In genomic region chr8:119673976-119674555, GRCm38 (mm10) we compare ENCODE assay signal across 19 mouse cellular contexts. TPM values are rescaled to one million over a fixed set of nuclear protein-coding genes. Genes with fewer than 3 reads are reported as not detected.
DNase-seq lines count a peak whose midpoint lies in the region; ATAC-seq and TF ChIP-seq lines count a peak whose summit lies in the region.
"Had no signal": no experiment of that assay in that cellular context is flagged by ENCODE, and none has a peak within 500 bp of the region (broad histone marks: within the 10 kb centered on the region; RNA-seq: fewer than 3 reads in every experiment).

No protein-coding gene starts in this region.

- H3K27ac ChIP-seq in layer of hippocampus, adult 2 months, result no peak overlapping the region
- H3K27ac ChIP-seq in midbrain, postnatal 0 days (ENCODE audit: low read depth, low read length), result no peak overlapping the region
- no peak overlapping the region for H3K27ac ChIP-seq in midbrain, embryonic 16.5 days (ENCODE audit: low read length)
- H3K27ac ChIP-seq in MEL (ENCODE audit: control insufficient read depth, low read depth, low read length), result no peak overlapping the region
- H3K27ac ChIP-seq: kidney, embryonic 15.5 days; limb, embryonic 12.5 days had no signal

- no peak for TF ChIP-seq EP300 in MEL (IDR thresholded peaks at IDR 0.05; ENCODE audit: low read depth in 1 of 2, low read length in 2 of 2)

- H3K4me1 ChIP-seq in midbrain, postnatal 0 days (ENCODE audit: insufficient read depth, low read length), result no peaks in the 10 kb centered on the region
- no peaks in the 10 kb centered on the region; the same call in 1 of the 2 replicates for H3K4me1 ChIP-seq in midbrain, embryonic 16.5 days (ENCODE audit: control insufficient read depth, insufficient read depth, low read length)
- peaks cover 0 to 4% of the 10 kb centered on the region in 2 experiments; a peak in 1 of 4 replicates for H3K4me1 ChIP-seq in MEL (ENCODE audit: control insufficient read depth in 1 of 2, insufficient read depth in 2 of 2, low read length in 2 of 2)
- H3K4me1 ChIP-seq: limb, embryonic 12.5 days had no signal

- no peaks in the 10 kb centered on the region for H3K27me3 ChIP-seq in midbrain, postnatal 0 days (ENCODE audit: insufficient read depth, low read length)
- H3K27me3 ChIP-seq in midbrain, embryonic 16.5 days (ENCODE audit: control insufficient read depth, insufficient read depth, low read depth, low read length), result no peaks in the 10 kb centered on the region; the same call in 1 of the 2 replicates
- H3K27me3 ChIP-seq in MEL (ENCODE audit: control insufficient read depth in 1 of 2, insufficient read depth in 2 of 2, low read length in 2 of 2), result no peaks in the 10 kb centered on the region
- H3K27me3 ChIP-seq: kidney, embryonic 15.5 days; limb, embryonic 12.5 days had no signal

- H3K4me3 ChIP-seq in layer of hippocampus, adult 2 months, result no peak overlapping the region
- no peak overlapping the region for H3K4me3 ChIP-seq in midbrain, postnatal 0 days (ENCODE audit: low read depth, low read length)
- no peak overlapping the region for H3K4me3 ChIP-seq in midbrain, embryonic 16.5 days (ENCODE audit: low read depth, low read length)
- no peak overlapping the region for H3K4me3 ChIP-seq in MEL (ENCODE audit: control insufficient read depth in 1 of 2, insufficient read depth in 1 of 2, low read depth in 2 of 2, low read length in 2 of 2)
- H3K4me3 ChIP-seq: erythroblast, embryonic 14.5 days; kidney, embryonic 15.5 days; limb, embryonic 12.5 days had no signal

- peak; percentile 48 for TF ChIP-seq CTCF in layer of hippocampus, adult 2 months (conservative IDR thresholded peaks at IDR 0.05)
- TF ChIP-seq CTCF in midbrain, postnatal 0 days (IDR thresholded peaks at IDR 0.05), result peak; percentile 51
- peak; percentile 57 to 62 (median 59) for TF ChIP-seq CTCF in MEL (IDR thresholded peaks at IDR 0.05 in 2 of 3, conservative IDR thresholded peaks at IDR 0.05 in 1 of 3; ENCODE audit: control insufficient read depth in 1 of 3, insufficient read depth in 1 of 3, low read depth in 2 of 3, low read length in 3 of 3, poor library complexity in 1 of 3, severe bottlenecking in 1 of 3)

- TF ChIP-seq RAD21 in MEL (IDR thresholded peaks at IDR 0.05; ENCODE audit: low read depth, low read length), result no peak; the same call in 1 of the 2 replicates

- H3K9me3 ChIP-seq in midbrain, postnatal 0 days (ENCODE audit: low read length), result no peaks in the 10 kb centered on the region
- H3K9me3 ChIP-seq in midbrain, embryonic 16.5 days (replicated peaks; ENCODE audit: control insufficient read depth, low read length, poor library complexity, severe bottlenecking), result no peaks in the 10 kb centered on the region
- H3K9me3 ChIP-seq in MEL (replicated peaks; ENCODE audit: insufficient read depth, low read length), result no peaks in the 10 kb centered on the region
- H3K9me3 ChIP-seq: kidney, embryonic 15.5 days; limb, embryonic 12.5 days had no signal

- DNase-seq in layer of hippocampus, adult 2 months (ENCODE audit: low spot score in 2 of 2), result no peak
- DNase-seq in layer of hippocampus, postnatal 10 days (ENCODE audit: low spot score in 2 of 2), result no peak
- no peak for DNase-seq in midbrain, postnatal 0 days (ENCODE audit: low spot score)
- peak; percentile 54 for DNase-seq in MEL (ENCODE audit: low read depth, low spot score)
- DNase-seq in induced T-regulatory cell, adult 2 months (ENCODE audit: low read depth), result peak; percentile 33
- DNase-seq in B cell, adult 2 months, result no peak
- DNase-seq in natural killer cell, adult 2 months (ENCODE audit: low spot score in 2 of 2), result no peak
- DNase-seq: adrenal gland, postnatal 25 days; cerebellum, adult 18-20 months; embryo, embryonic 11 days; heart, postnatal 10 days; layer of hippocampus, postnatal 36 days; lung, postnatal 4 days had no signal

- no peak overlapping the region for H3K4me2 ChIP-seq in midbrain, postnatal 0 days (ENCODE audit: low read depth, low read length, poor library complexity, severe bottlenecking)
- H3K4me2 ChIP-seq in midbrain, embryonic 16.5 days (ENCODE audit: low read length), result no peak overlapping the region
- H3K4me2 ChIP-seq: kidney, embryonic 15.5 days; limb, embryonic 12.5 days had no signal

- no peaks in the 10 kb centered on the region for H3K79me2 ChIP-seq in MEL (ENCODE audit: control insufficient read depth, insufficient read depth, low read length, poor library complexity)

- 79% methylated on average over 10 of the region's 11 CpGs for WGBS in midbrain, postnatal 0 days
- 84% methylated on average over 10 of the region's 11 CpGs for WGBS in midbrain, embryonic 16.5 days

- H3K9ac ChIP-seq in midbrain, postnatal 0 days (replicated peaks; ENCODE audit: low read length, poor library complexity, severe bottlenecking), result no peak overlapping the region
- no peak overlapping the region for H3K9ac ChIP-seq in midbrain, embryonic 16.5 days (ENCODE audit: low read depth, low read length)
- H3K9ac ChIP-seq in MEL (ENCODE audit: control insufficient read depth, low read depth, low read length, poor library complexity, severe bottlenecking), result no peak overlapping the region
- H3K9ac ChIP-seq: kidney, embryonic 15.5 days; limb, embryonic 12.5 days had no signal

- no peaks in the 10 kb centered on the region for H3K36me3 ChIP-seq in midbrain, postnatal 0 days (ENCODE audit: insufficient read depth, low read length)
- H3K36me3 ChIP-seq in midbrain, embryonic 16.5 days (ENCODE audit: control insufficient read depth, insufficient read depth, low read length), result no peaks in the 10 kb centered on the region
- no peaks in the 10 kb centered on the region for H3K36me3 ChIP-seq in MEL (ENCODE audit: control insufficient read depth in 1 of 2, insufficient read depth in 2 of 2, low read length in 2 of 2)
- H3K36me3 ChIP-seq: kidney, embryonic 15.5 days; limb, embryonic 12.5 days had no signal

- no peak for ATAC-seq in midbrain, postnatal 0 days (ENCODE audit: low FRiP score)
- ATAC-seq in midbrain, embryonic 16.5 days, result no peak
- ATAC-seq: hindbrain, embryonic 16.5 days had no signal

- no peak for TF ChIP-seq POLR2A in MEL (IDR thresholded peaks at IDR 0.05; ENCODE audit: control insufficient read depth in 1 of 2, insufficient read depth in 1 of 2, low read depth in 1 of 2, low read length in 2 of 2, poor library complexity in 1 of 2)

TF ChIP-seq in MEL, 35 proteins besides CTCF, POLR2A, EP300 and RAD21:
- TF ChIP-seq MAX (IDR thresholded peaks at IDR 0.05; ENCODE audit: low read length) (peak; percentile 85), JUND (IDR thresholded peaks at IDR 0.05; ENCODE audit: low read depth, low read length) (no peak), CHD1 (IDR thresholded peaks at IDR 0.05; ENCODE audit: low read depth, low read length) (no peak), MEF2A (IDR thresholded peaks at IDR 0.05; ENCODE audit: extremely low read depth, insufficient replicate concordance, low read depth, low read length, poor library complexity, severe bottlenecking) (no peak), SMC3 (IDR thresholded peaks at IDR 0.05; ENCODE audit: low read depth, low read length) (peak; percentile 38; the same call in 1 of the 2 replicates), MYC (IDR thresholded peaks at IDR 0.05; ENCODE audit: low read depth, low read length) (peak; percentile 97), MXI1 (IDR thresholded peaks at IDR 0.05; ENCODE audit: low read depth, low read length) (peak; percentile 53), USF1 (IDR thresholded peaks at IDR 0.05; ENCODE audit: low read depth, low read length) (peak; percentile 45; the same call in 1 of the 2 replicates)

RNA-seq across cellular contexts. Expression of gene Wfdc1, which starts 7.9 kb away (rescaled TPM):
- total RNA-seq in layer of hippocampus, adult 2 months (2021), result 1 to 10 TPM; 6.3 to 6.7 TPM
- 1 to 10 TPM; 5.1 to 5.2 TPM for total RNA-seq in layer of hippocampus, postnatal 10 days (2021)
- total RNA-seq in midbrain, postnatal 0 days (2014; rRNA removed), result 8.5 and 13.5 TPM in 2 replicates
- 11.6 and 11.8 TPM in 2 replicates for polyA plus RNA-seq in midbrain, postnatal 0 days (2015; fragmentation: Nextera tagmentation; extraction: Ambion mirVana)
- polyA plus RNA-seq in midbrain, embryonic 16.5 days (2015; fragmentation: Nextera tagmentation; extraction: Ambion mirVana), result 6.0 and 6.3 TPM in 2 replicates
- not detected in 2 replicates for total RNA-seq in MEL (2012; rRNA removed)
- not detected for polyA plus RNA-seq in MEL (2012; ENCODE audit: insufficient read depth in 1 of 2, insufficient read length in 2 of 2, low read depth in 1 of 2, low replicate concordance in 2 of 2, missing spikeins in 1 of 2)
- total RNA-seq: granulocyte monocyte progenitor cell, adult 5-6 weeks had no signal
- polyA plus RNA-seq: erythroblast, embryonic 14.5 days; limb, embryonic 12.5 days had no signal

RNA-seq across cellular contexts. Expression of gene Atp2c2, which starts 25.7 kb away (rescaled TPM):
- 1 to 10 TPM; 1.7 to 1.9 TPM for total RNA-seq in layer of hippocampus, adult 2 months (2021)
- total RNA-seq in layer of hippocampus, postnatal 10 days (2021), result 1 to 10 TPM; 1.8 to 2.0 TPM
- 0.28 and 0.82 TPM in 2 replicates for total RNA-seq in midbrain, postnatal 0 days (2014; rRNA removed)
- 0.83 and 1.1 TPM in 2 replicates for polyA plus RNA-seq in midbrain, postnatal 0 days (2015; fragmentation: Nextera tagmentation; extraction: Ambion mirVana)
- polyA plus RNA-seq in midbrain, embryonic 16.5 days (2015; fragmentation: Nextera tagmentation; extraction: Ambion mirVana), result 0.18 and 0.20 TPM in 2 replicates
- total RNA-seq in MEL (2012; rRNA removed), result 0.27 and 0.33 TPM in 2 replicates
- polyA plus RNA-seq in MEL (2012; ENCODE audit: insufficient read depth in 1 of 2, insufficient read length in 2 of 2, low read depth in 1 of 2, low replicate concordance in 2 of 2, missing spikeins in 1 of 2), result under 1 TPM in 1 of 2 experiments, not detected in 1; 0.58 TPM
- total RNA-seq: granulocyte monocyte progenitor cell, adult 5-6 weeks; heart, postnatal 10 days had no signal
- polyA plus RNA-seq: erythroblast, embryonic 14.5 days had no signal

RNA-seq across cellular contexts. Expression of gene Kcng4, which starts 38.6 kb away (rescaled TPM):
- total RNA-seq in layer of hippocampus, adult 2 months (2021), result 1 to 10 TPM; 2.6 to 3.1 TPM
- 1 to 10 TPM in 1 of 2 experiments, under 1 TPM in 1; 0.91 to 1.1 TPM for total RNA-seq in layer of hippocampus, postnatal 10 days (2021)
- total RNA-seq in midbrain, postnatal 0 days (2014; rRNA removed), result 0.61 and 1.6 TPM in 2 replicates
- polyA plus RNA-seq in midbrain, postnatal 0 days (2015; fragmentation: Nextera tagmentation; extraction: Ambion mirVana), result 0.27 and 0.28 TPM in 2 replicates
- 0.26 and 1.6 TPM in 2 replicates for polyA plus RNA-seq in midbrain, embryonic 16.5 days (2015; fragmentation: Nextera tagmentation; extraction: Ambion mirVana)
- total RNA-seq in MEL (2012; rRNA removed), result not detected in 2 replicates
- not detected for polyA plus RNA-seq in MEL (2012; ENCODE audit: insufficient read depth in 1 of 2, insufficient read length in 2 of 2, low read depth in 1 of 2, low replicate concordance in 2 of 2, missing spikeins in 1 of 2)
- total RNA-seq: granulocyte monocyte progenitor cell, adult 5-6 weeks had no signal
- polyA plus RNA-seq: erythroblast, embryonic 14.5 days had no signal

Comparison
In these comparisons a context has a peak if more than half of its experiments do, and no peak if none do; other contexts are left out.
1. DNase-seq: peak in MEL (single experiment) and induced T-regulatory cell, adult 2 months (single experiment); none in layer of hippocampus, adult 2 months (0 of 2), layer of hippocampus, postnatal 10 days (0 of 2), midbrain, postnatal 0 days (single experiment), B cell, adult 2 months (0 of 2) and natural killer cell, adult 2 months (0 of 2).
2. Peak in every context shown above with its lines, with median percentiles within 50 percentile points of each other: CTCF ChIP-seq.